8 mouse cellular contexts compared by ENCODE assay signal in the genomic region with DNA sequence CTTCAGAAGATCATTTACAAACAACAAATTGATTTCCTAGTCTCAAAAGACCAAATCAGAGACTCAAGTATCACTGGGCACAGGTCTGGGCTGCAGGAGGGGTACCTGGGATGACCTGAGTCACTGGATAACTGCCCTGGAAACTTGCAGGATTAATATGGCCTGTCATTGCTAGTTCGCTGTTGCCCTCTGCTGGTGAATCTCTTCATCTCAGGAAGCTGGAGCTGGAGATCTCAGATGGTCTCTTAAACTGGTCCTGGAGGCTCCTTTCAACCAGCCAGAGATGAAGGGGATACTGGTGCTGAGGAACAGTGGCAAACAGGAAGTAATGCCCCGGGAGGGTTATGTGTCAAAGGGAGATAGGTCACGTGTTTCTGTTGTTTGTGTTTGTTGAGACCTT.
DNase-seq lines count a peak whose midpoint lies in the region; ATAC-seq lines count a peak whose summit lies in the region.
"Had no signal": no experiment of that assay in that cellular context is flagged by ENCODE, and none has a peak within 500 bp of the region (broad histone marks: within the 10 kb centered on the region; RNA-seq: fewer than 3 reads in every experiment).

No protein-coding gene starts in this region.

- no peak overlapping the region for H3K27ac ChIP-seq in forebrain, embryonic 16.5 days (ENCODE audit: low read length)
- H3K27ac ChIP-seq in midbrain, embryonic 10.5 days (replicated peaks), result no peak overlapping the region
- H3K27ac ChIP-seq: limb, embryonic 15.5 days had no signal

- peak; percentile 59 for DNase-seq in R1 (ENCODE audit: low read depth, low spot score)
- DNase-seq in cerebellum, adult 11 months, result peak; percentile 14
- DNase-seq in hindlimb bud, embryonic 11.5 days (ENCODE audit: extremely low spot score, low read depth, low spot score), result peak; percentile 33
- peak; percentile 58 to 69 for DNase-seq in layer of hippocampus, postnatal 36 days
- peak; percentile 55 for DNase-seq in midbrain, embryonic 10.5 days (ENCODE audit: low spot score)
- DNase-seq in spleen, adult 12 weeks (ENCODE audit: low spot score), result peak; percentile 3

- H3K36me3 ChIP-seq in forebrain, embryonic 16.5 days (ENCODE audit: control insufficient read depth, insufficient read depth), result no peaks in the 10 kb centered on the region
- H3K36me3 ChIP-seq in midbrain, embryonic 10.5 days, result no peaks in the 10 kb centered on the region
- H3K36me3 ChIP-seq: limb, embryonic 15.5 days had no signal

- H3K4me2 ChIP-seq in forebrain, embryonic 16.5 days (ENCODE audit: low read length), result no peak overlapping the region
- H3K4me2 ChIP-seq: limb, embryonic 15.5 days had no signal

- ATAC-seq in forebrain, embryonic 16.5 days, result peak; percentile 52; the same call in 1 of the 2 replicates

- H3K27me3 ChIP-seq in forebrain, embryonic 16.5 days (replicated peaks; ENCODE audit: control insufficient read depth, insufficient read depth, low read length), result no peaks in the 10 kb centered on the region
- H3K27me3 ChIP-seq in midbrain, embryonic 10.5 days (ENCODE audit: low read depth, poor library complexity, severe bottlenecking), result peaks cover 14% of the 10 kb centered on the region; the same call in 1 of the 2 replicates
- H3K27me3 ChIP-seq: limb, embryonic 15.5 days had no signal

- H3K4me1 ChIP-seq in forebrain, embryonic 16.5 days (replicated peaks; ENCODE audit: control insufficient read depth, insufficient read depth, low read length), result no peaks in the 10 kb centered on the region
- H3K4me1 ChIP-seq in midbrain, embryonic 10.5 days, result no peaks in the 10 kb centered on the region
- H3K4me1 ChIP-seq: limb, embryonic 15.5 days had no signal

- no peak overlapping the region for H3K4me3 ChIP-seq in forebrain, embryonic 16.5 days (replicated peaks; ENCODE audit: low read length)
- no peak overlapping the region for H3K4me3 ChIP-seq in midbrain, embryonic 10.5 days
- H3K4me3 ChIP-seq: limb, embryonic 15.5 days had no signal

- 9% methylated on average over 3 of the region's 3 CpGs for WGBS in forebrain, embryonic 16.5 days
- WGBS in midbrain, embryonic 10.5 days, result 13% methylated on average over 3 of the region's 3 CpGs

- no peak overlapping the region for H3K9ac ChIP-seq in forebrain, embryonic 16.5 days (replicated peaks; ENCODE audit: low read depth, low read length)
- H3K9ac ChIP-seq: limb, embryonic 15.5 days had no signal

- H3K9me3 ChIP-seq in forebrain, embryonic 16.5 days (ENCODE audit: control insufficient read depth, low read length), result no peaks in the 10 kb centered on the region
- no peaks in the 10 kb centered on the region for H3K9me3 ChIP-seq in midbrain, embryonic 10.5 days (replicated peaks)
- H3K9me3 ChIP-seq: limb, embryonic 15.5 days had no signal

Comparison
In these comparisons a context has a peak if more than half of its experiments do, and no peak if none do; other contexts are left out.
1. DNase-seq: peak in every context shown above with its lines; median percentile 64 in layer of hippocampus, postnatal 36 days; 59 in R1; 55 in midbrain, embryonic 10.5 days; 33 in hindlimb bud, embryonic 11.5 days; 14 in cerebellum, adult 11 months; 3 in spleen, adult 12 weeks.